Mouse (Mus musculus) retina, postnatal 7 days (tissue): ENCODE results near the gene Ccdc22.
A peak's percentile ranks its signal among the peaks of the same experiment; 100 is the strongest.

Experiments
- DNase-seq: peaks from one replicate; pipeline ENCODE4 v3.0.0-alpha.2; 2012; ENCODE audit warnings: low read depth, low spot score

Ccdc22 gene

GRCm38 (mm10) chrX:7604879-7605574, at the start of gene Ccdc22:
TSS of gene Ccdc22 (minus strand) at chrX:7605517.
- peak; percentile 62 for DNase-seq

- DNase-seq: peak; percentile 46
These were observed 43.5 kb upstream of the Ccdc22 start for GRCm38 (mm10) chrX:7648671-7649304.

GRCm38 (mm10) chrX:7645349-7645748, 40.0 kb upstream of the Ccdc22 start:
- peak; percentile 59 for DNase-seq

GRCm38 (mm10) chrX:7640785-7641184, 35.5 kb upstream of the Ccdc22 start:
- DNase-seq: peak; percentile 75

- no peak for DNase-seq
These were observed 34.4 kb upstream of the Ccdc22 start for GRCm38 (mm10) chrX:7639536-7640325.

GRCm38 (mm10) chrX:7638401-7639091, 33.2 kb upstream of the Ccdc22 start, which contains the start of gene Syp:
TSS of gene Syp (plus strand) at chrX:7638471.
- DNase-seq: peak; percentile 71

GRCm38 (mm10) chrX:7635101-7635500, 29.8 kb upstream of the Ccdc22 start:
- DNase-seq: no peak

- no peak for DNase-seq
These were observed 27.2 kb upstream of the Ccdc22 start for GRCm38 (mm10) chrX:7632560-7632959.

GRCm38 (mm10) chrX:7617889-7618551, 12.7 kb upstream of the Ccdc22 start:
- no peak for DNase-seq

- no peak for DNase-seq
These were observed 5.4 kb upstream of the Ccdc22 start for GRCm38 (mm10) chrX:7610536-7611258.

GRCm38 (mm10) chrX:7610035-7610434, 4.7 kb upstream of the Ccdc22 start:
- DNase-seq: no peak

- DNase-seq: no peak
These were observed 1.5 kb upstream of the Ccdc22 start, which contains the start of gene Cacna1f for GRCm38 (mm10) chrX:7606783-7607182. TSS of gene Cacna1f (plus strand) at chrX:7607083.

GRCm38 (mm10) chrX:7605575-7605941, 241 bp upstream of the Ccdc22 start:
- no peak for DNase-seq

GRCm38 (mm10) chrX:7604004-7604403, 1.3 kb downstream of the Ccdc22 start:
- no peak for DNase-seq

- DNase-seq: no peak
These were observed 9.9 kb downstream of the Ccdc22 start for GRCm38 (mm10) chrX:7595371-7595770.

- no peak for DNase-seq
These were observed 19.0 kb downstream of the Ccdc22 start for GRCm38 (mm10) chrX:7586356-7586755.

- no peak for DNase-seq
These were observed 21.4 kb downstream of the Ccdc22 start for GRCm38 (mm10) chrX:7583881-7584280.

- DNase-seq: no peak
These were observed 24.2 kb downstream of the Ccdc22 start for GRCm38 (mm10) chrX:7581151-7581550.

GRCm38 (mm10) chrX:7574885-7575231, 30.5 kb downstream of the Ccdc22 start:
- no peak for DNase-seq

- DNase-seq: peak; percentile 79
These were observed 31.0 kb downstream of the Ccdc22 start, which contains the start of gene Ppp1r3f for GRCm38 (mm10) chrX:7574087-7574884. TSS of gene Ppp1r3f (minus strand) at chrX:7574283.
